Mouse (Mus musculus) midbrain, postnatal 0 days (tissue): ENCODE measurements around the gene Tpst1. TPM values are rescaled to one million over a fixed set of nuclear protein-coding genes. Genes with fewer than 3 reads are reported as not detected.

Source experiments
- ATAC-seq: fragments of 200-750 bp; cut with Nextera tagmentation; 2 replicates; pipeline ENCODE4 v1.8.0; 2017; ENCODE audit warnings: moderate number of reproducible peaks, mild to moderate bottlenecking, moderate TSS enrichment, moderate library complexity; ENCODE audit not compliant: low FRiP score
- DNase-seq: peaks from one replicate; pipeline ENCODE4 v3.0.0-alpha.2; 2015; ENCODE audit warnings: low spot score
- H3K27ac ChIP-seq: fragments of 300-500 bp; sonication (generic); 2 replicates; pipeline ENCODE4 v1.5.1; 2014; ENCODE audit warnings: low read depth, mild to moderate bottlenecking, low read length, mixed read lengths
- H3K27me3 ChIP-seq: fragments of 300-500 bp; sonication (generic); 2 replicates; pipeline ENCODE4 v1.6.1; 2014; ENCODE audit warnings: low read length, control low read depth, mixed read lengths; ENCODE audit not compliant: insufficient read depth
- H3K36me3 ChIP-seq: fragments of 300-500 bp; sonication (generic); 2 replicates; pipeline ENCODE4 v1.6.1; 2014; ENCODE audit warnings: low read length, control low read depth, mixed read lengths; ENCODE audit not compliant: insufficient read depth
- H3K4me1 ChIP-seq: fragments of 300-500 bp; sonication (generic); 2 replicates; pipeline ENCODE4 v1.6.1; 2014; ENCODE audit warnings: mild to moderate bottlenecking, control low read depth, antibody characterized with exemption, low read length, mixed read lengths; ENCODE audit not compliant: insufficient read depth
- H3K4me2 ChIP-seq: fragments of 300-500 bp; sonication (generic); 2 replicates; pipeline ENCODE4 v1.6.1; 2014; ENCODE audit warnings: low read depth, mild to moderate bottlenecking, low read length, mixed read lengths; ENCODE audit not compliant: poor library complexity, severe bottlenecking
- H3K4me3 ChIP-seq: fragments of 300-500 bp; sonication (generic); 2 replicates; pipeline ENCODE4 v1.5.1; 2014; ENCODE audit warnings: low read depth, mild to moderate bottlenecking, low read length, moderate library complexity
- H3K9ac ChIP-seq: fragments of 300-500 bp; sonication (generic); replicated peaks from 2 replicates; pipeline ENCODE4 v1.6.1; 2014; ENCODE audit warnings: mild to moderate bottlenecking, low read length, moderate library complexity, mixed read lengths; ENCODE audit not compliant: poor library complexity, severe bottlenecking
- H3K9me3 ChIP-seq: fragments of 300-500 bp; sonication (generic); 2 replicates; pipeline ENCODE4 v1.6.1; 2016; ENCODE audit warnings: low read length, control low read depth
- CTCF ChIP-seq: IDR thresholded peaks from 2 replicates; pipeline ENCODE4 v1.5.1; 2016; ENCODE audit warnings: antibody characterized with exemption, mild to moderate bottlenecking
- WGBS: fragments of 180-500 bp; shearing (Covaris S2); extraction: QIAGEN DNeasy Blood & Tissue Kit; methylation state at CpG from one replicate; pipeline ENCODE4 v1.1.7; 2014; 5-methylcytosine and 5-hydroxymethylcytosine counted together
- polyA plus RNA-seq: library from polyadenylated mRNA; unstranded; fragments of >200 nt; fragmentation: Nextera tagmentation; extraction: Ambion mirVana; gene quantifications from 2 replicates; pipeline ENCODE4 v1.2.1, GENCODE M21; 2015
- total RNA-seq: library from RNA; depleted of rRNA; stranded (reverse); fragments of >200 nt; gene quantifications from 2 replicates; pipeline ENCODE4 v1.2.3, GENCODE M21; 2014

Tpst1 gene
- total and polyA plus RNA-seq, 2 experiments from 2014 or later, result 46.5 to 50.0 TPM

DNA sequence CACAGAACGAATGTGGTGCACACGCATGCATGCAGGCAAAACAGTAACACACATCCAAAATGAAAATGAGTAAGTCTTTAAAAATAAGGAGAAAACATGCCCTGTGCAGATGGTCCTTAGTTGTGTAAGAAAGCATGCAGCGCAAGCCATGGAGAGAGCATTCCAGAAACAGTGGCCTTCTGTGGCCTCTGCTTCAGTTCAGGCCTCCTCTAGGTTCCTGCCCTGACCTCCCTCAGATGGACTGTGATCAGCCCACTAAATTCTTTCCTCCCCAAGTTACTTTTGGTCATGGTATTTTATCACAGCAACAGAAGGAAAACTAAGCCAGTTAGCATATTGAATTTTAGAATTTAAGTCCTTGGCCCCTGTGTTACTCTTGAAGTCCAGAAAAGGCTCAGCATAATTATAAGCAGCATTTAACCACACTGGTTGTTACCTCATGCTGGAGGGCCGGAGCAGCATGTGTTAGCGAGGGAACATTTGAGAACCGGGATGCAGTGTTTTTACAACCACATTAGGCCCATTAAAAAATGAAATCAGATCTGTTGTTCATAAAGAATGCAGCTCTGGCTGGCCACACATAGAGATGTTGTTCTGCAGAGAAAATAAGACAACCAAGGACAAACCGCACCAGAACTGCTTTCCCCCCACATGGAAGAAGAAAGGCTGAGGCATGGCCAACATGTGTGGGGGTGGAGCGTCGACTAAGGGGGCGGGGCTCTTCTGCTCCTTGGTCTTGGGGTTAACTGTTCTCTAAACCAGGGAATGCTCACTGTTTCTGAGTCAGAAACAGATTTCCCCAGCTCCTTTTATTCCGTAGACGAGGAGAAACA is 37.7 kb downstream of the Tpst1 start:
- Histone ChIP-seq H3K27ac (no peak overlapping the region), H3K27me3 (no peaks in the 10 kb centered on the region)
- WGBS, result 82% methylated on average over 12 of the region's 12 CpGs

GRCm38 (mm10) chr5:130112653-130113052 is 39.5 kb downstream of the Tpst1 start:
- H3K4me2 ChIP-seq, result no peak overlapping the region
- no peaks in the 10 kb centered on the region for H3K27me3 ChIP-seq
- H3K9me3 ChIP-seq, result no peaks in the 10 kb centered on the region
- no peak for ATAC-seq
- H3K27ac ChIP-seq, result no peak overlapping the region
- no peak for DNase-seq
- H3K4me1 ChIP-seq, result no peaks in the 10 kb centered on the region
- H3K36me3 ChIP-seq, result peaks cover 16% of the 10 kb centered on the region; the same call in 1 of the 2 replicates
- no peak overlapping the region for H3K9ac ChIP-seq
- no peak for TF ChIP-seq CTCF
- no peak overlapping the region for H3K4me3 ChIP-seq

More for the DNA sequence above, 37.7 kb downstream of the Tpst1 start:
- no peak overlapping the region for H3K4me2 ChIP-seq
- DNase-seq (no peak), ATAC-seq (no peak)
- TF ChIP-seq CTCF, result no peak
- H3K36me3 ChIP-seq, result peaks cover 11% of the 10 kb centered on the region; the same call in 1 of the 2 replicates
- no peak overlapping the region for H3K4me3 ChIP-seq
- H3K4me1 ChIP-seq, result no peaks in the 10 kb centered on the region
- H3K9me3 ChIP-seq, result no peaks in the 10 kb centered on the region
- no peak overlapping the region for H3K9ac ChIP-seq

GRCm38 (mm10) chr5:130116116-130116515 is 43.0 kb downstream of the Tpst1 start:
- H3K9me3 ChIP-seq, result no peaks in the 10 kb centered on the region

DNA sequence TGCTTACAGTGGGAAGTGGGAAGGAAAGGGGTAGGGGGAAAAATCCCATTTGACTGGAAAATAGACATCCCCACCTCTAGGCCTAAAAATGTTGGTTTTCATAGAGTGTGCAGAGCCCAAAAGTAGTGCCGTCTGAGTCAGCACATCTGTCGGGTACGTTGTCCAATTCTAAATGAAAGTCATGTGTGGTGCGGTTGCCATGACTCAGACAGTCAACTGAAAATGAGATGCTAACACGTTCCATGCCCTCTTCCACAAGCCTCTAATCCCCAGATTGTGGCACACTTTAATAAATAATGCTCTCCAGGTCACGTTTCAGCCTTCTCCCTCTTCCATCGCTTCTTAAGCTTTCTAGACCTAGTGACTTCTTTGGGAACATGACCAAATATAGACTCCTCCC is 43.7 kb downstream of the Tpst1 start:
- ATAC-seq (no peak), DNase-seq (no peak)
- WGBS, result 78% methylated on average over 7 of the region's 7 CpGs
- H3K4me2 ChIP-seq, result no peak overlapping the region
- no peaks in the 10 kb centered on the region for H3K9me3 ChIP-seq
- no peak overlapping the region for H3K27ac ChIP-seq
- H3K27me3 ChIP-seq, result no peaks in the 10 kb centered on the region
- H3K4me3 ChIP-seq, result no peak overlapping the region
- 0 out of 2 replicates have a peak, but pooled peaks cover 2% of the 10 kb centered on the region for H3K4me1 ChIP-seq
- H3K36me3 ChIP-seq, result peaks cover 9% of the 10 kb centered on the region; the same call in 1 of the 2 replicates
- TF ChIP-seq CTCF, result no peak
- H3K9ac ChIP-seq, result no peak overlapping the region

More at GRCm38 (mm10) chr5:130116116-130116515, 43.0 kb downstream of the Tpst1 start:
- ATAC-seq (no peak), DNase-seq (no peak)
- no peak overlapping the region for H3K4me3 ChIP-seq
- H3K36me3 ChIP-seq, result peaks cover 9% of the 10 kb centered on the region; the same call in 1 of the 2 replicates
- 0 out of 2 replicates have a peak, but pooled peaks cover 2% of the 10 kb centered on the region for H3K4me1 ChIP-seq
- no peak overlapping the region for H3K9ac ChIP-seq
- H3K27me3 ChIP-seq, result no peaks in the 10 kb centered on the region
- no peak for TF ChIP-seq CTCF
- WGBS, result 90% methylated on average over 12 of the region's 12 CpGs
- H3K4me2 ChIP-seq, result no peak overlapping the region
- no peak overlapping the region for H3K27ac ChIP-seq

DNA sequence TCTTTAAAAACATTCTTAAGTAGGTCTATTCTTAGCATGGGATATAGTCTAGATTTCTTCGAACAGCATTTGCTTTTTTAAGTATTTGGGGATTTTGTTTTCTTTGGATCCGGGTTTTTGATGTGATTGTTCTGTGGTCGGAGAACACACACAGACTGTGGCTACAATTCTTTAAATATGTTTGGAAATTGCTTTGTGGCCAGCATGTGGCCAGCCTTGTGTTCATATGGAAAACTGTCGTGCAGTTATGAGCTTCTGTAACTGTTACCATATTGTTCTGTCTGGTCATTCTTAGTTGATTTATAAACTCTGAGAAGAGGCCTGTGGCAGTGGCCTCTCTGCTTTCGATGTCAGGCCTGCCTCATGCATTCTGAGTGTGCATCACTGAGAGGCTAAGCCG is 44.8 kb downstream of the Tpst1 start:
- no peak overlapping the region for H3K4me3 ChIP-seq
- peaks cover 9% of the 10 kb centered on the region; the same call in 1 of the 2 replicates for H3K36me3 ChIP-seq
- DNase-seq (no peak), ATAC-seq (no peak)
- H3K9ac ChIP-seq, result no peak overlapping the region
- 0 out of 2 replicates have a peak overlapping the region, but pooled peaks have one; percentile 43 for H3K27ac ChIP-seq
- 0 out of 2 replicates have a peak, but pooled peaks cover 2% of the 10 kb centered on the region for H3K4me1 ChIP-seq
- no peaks in the 10 kb centered on the region for H3K27me3 ChIP-seq
- WGBS, result 74% methylated on average over 6 of the region's 6 CpGs
- no peak overlapping the region for H3K4me2 ChIP-seq
- no peak for TF ChIP-seq CTCF
- H3K9me3 ChIP-seq, result no peaks in the 10 kb centered on the region

DNA sequence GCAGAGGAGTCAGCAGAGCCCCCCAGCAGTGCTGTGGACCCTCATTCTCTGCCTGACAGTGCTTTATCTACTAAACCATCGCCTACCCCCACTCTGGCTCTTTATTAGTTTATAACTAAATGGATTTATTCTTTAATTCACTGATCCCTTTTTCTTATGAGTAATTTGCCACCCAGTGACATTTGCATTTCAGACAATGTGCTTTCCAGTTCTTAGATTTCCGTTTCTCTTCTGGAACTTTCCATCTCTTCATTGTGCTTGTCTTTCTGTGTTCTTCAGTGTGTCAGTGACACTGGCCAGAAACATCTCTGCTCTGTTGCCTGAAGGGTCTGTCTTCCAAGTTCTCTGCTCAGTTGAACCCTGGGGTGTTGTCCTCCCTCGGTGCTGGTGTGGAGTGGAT is 46.1 kb downstream of the Tpst1 start:
- no peak overlapping the region for H3K4me2 ChIP-seq
- no peak overlapping the region for H3K9ac ChIP-seq
- H3K4me1 ChIP-seq, result 0 out of 2 replicates have a peak, but pooled peaks cover 2% of the 10 kb centered on the region
- no peak for DNase-seq
- no peak for ATAC-seq
- H3K27me3 ChIP-seq, result no peaks in the 10 kb centered on the region
- no peaks in the 10 kb centered on the region for H3K9me3 ChIP-seq
- TF ChIP-seq CTCF, result no peak
- peaks cover 9% of the 10 kb centered on the region; the same call in 1 of the 2 replicates for H3K36me3 ChIP-seq
- no peak overlapping the region for H3K27ac ChIP-seq
- 70% methylated on average over 3 of the region's 3 CpGs for WGBS
- no peak overlapping the region for H3K4me3 ChIP-seq
